Mouse (Mus musculus) 3T3-L1 (cell line): ENCODE measurements around the gene Dpy19l3.

Experiments
- DNase-seq: peaks from one replicate; pipeline ENCODE4 v3.0.0-alpha.2; 2015; ENCODE audit warnings: low read depth, low spot score

The Dpy19l3 gene

GRCm38 (mm10) chr7:35688781-35689349 is 65.4 kb downstream of the Dpy19l3 start:
- no peak for DNase-seq

GRCm38 (mm10) chr7:35688276-35688675 is 66.0 kb downstream of the Dpy19l3 start:
- no peak for DNase-seq

GRCm38 (mm10) chr7:35687229-35687628 is 67.0 kb downstream of the Dpy19l3 start:
- no peak for DNase-seq

- peak; percentile 56 for DNase-seq
These were observed 67.5 kb downstream of the Dpy19l3 start for GRCm38 (mm10) chr7:35686756-35687155.

- DNase-seq: no peak
These were observed 68.0 kb downstream of the Dpy19l3 start for GRCm38 (mm10) chr7:35686216-35686615.

GRCm38 (mm10) chr7:35683409-35684122 is 70.7 kb downstream of the Dpy19l3 start:
- no peak for DNase-seq

- DNase-seq: peak; percentile 8
These were observed 72.7 kb downstream of the Dpy19l3 start for GRCm38 (mm10) chr7:35681559-35681958.

- DNase-seq: no peak
These were observed 75.3 kb downstream of the Dpy19l3 start for GRCm38 (mm10) chr7:35678976-35679375.

GRCm38 (mm10) chr7:35668066-35669041 is 85.9 kb downstream of the Dpy19l3 start:
- DNase-seq: no peak

GRCm38 (mm10) chr7:35663790-35664376 is 90.4 kb downstream of the Dpy19l3 start:
- no peak for DNase-seq

GRCm38 (mm10) chr7:35659173-35659572 is 95.1 kb downstream of the Dpy19l3 start:
- DNase-seq: peak; percentile 42

- DNase-seq: no peak
These were observed 96.4 kb downstream of the Dpy19l3 start for GRCm38 (mm10) chr7:35657829-35658228.

- DNase-seq: peak; percentile 12
These were observed 102.5 kb downstream of the Dpy19l3 start for GRCm38 (mm10) chr7:35651583-35652270.

GRCm38 (mm10) chr7:35650716-35651410 is 103.4 kb downstream of the Dpy19l3 start:
- no peak for DNase-seq

- DNase-seq: peak; percentile 46
These were observed 105.2 kb downstream of the Dpy19l3 start for GRCm38 (mm10) chr7:35649071-35649470.

- DNase-seq: no peak
These were observed 105.8 kb downstream of the Dpy19l3 start for GRCm38 (mm10) chr7:35648239-35649069.

GRCm38 (mm10) chr7:35647101-35647698 is 107.1 kb downstream of the Dpy19l3 start, which contains the start of gene Pdcd5:
Pdcd5 (minus strand) TSS chr7:35647521.
- DNase-seq: peak; percentile 90

GRCm38 (mm10) chr7:35646317-35647081 is 107.8 kb downstream of the Dpy19l3 start:
- DNase-seq: peak; percentile 21
